Mouse (Mus musculus): ENCODE measurements around the gene Ntm. TPM values are rescaled to one million over a fixed set of nuclear protein-coding genes. Genes with fewer than 3 reads are reported as not detected.

Gene Ntm
- total and polyA plus RNA-seq, 3 experiments: 1.6 to 1.9 (median 1.8) TPM

DNA sequence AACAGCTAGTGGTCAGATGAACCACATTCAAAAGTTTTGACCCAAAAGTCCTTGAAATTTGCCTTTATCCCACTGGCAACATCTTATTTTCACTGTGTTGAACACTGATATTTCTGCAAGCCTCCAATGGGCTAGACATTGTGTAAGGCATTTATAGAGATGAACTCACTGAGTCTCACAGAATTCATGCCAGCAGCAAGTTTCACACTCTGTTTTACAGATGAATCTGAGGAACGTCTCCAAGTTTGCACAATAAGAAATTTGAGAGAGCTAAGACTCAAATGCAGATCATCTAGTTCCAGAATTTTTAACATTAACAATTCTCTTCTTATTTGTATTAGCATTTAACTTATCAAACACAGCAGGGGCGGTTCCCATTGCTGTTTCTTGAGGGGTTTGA lies 203.9 kb downstream of the Ntm start:
- H3K4me3 ChIP-seq: no peak overlapping the region
- 81% methylated on average over 2 of the region's 2 CpGs for WGBS
- TF ChIP-seq CTCF (IDR thresholded peaks at IDR 0.05) (no peak), POLR2A (IDR thresholded peaks at IDR 0.05; ENCODE audit: insufficient read depth, low read depth, low read length) (no peak), EP300 (IDR thresholded peaks at IDR 0.05; ENCODE audit: insufficient read depth, low read depth, low read length) (no peak)
- no peak overlapping the region for H3K27ac ChIP-seq
- no peaks in the 10 kb centered on the region for H3K79me2 ChIP-seq (replicated peaks; ENCODE audit: control insufficient read depth, insufficient read depth, low read length)
- H3K27me3 ChIP-seq (ENCODE audit: control insufficient read depth, insufficient read depth, low read length): no peaks in the 10 kb centered on the region
- H3K36me3 ChIP-seq (ENCODE audit: control insufficient read depth, insufficient read depth, low read length): no peaks in the 10 kb centered on the region
- no peak for DNase-seq
- intact Hi-C loops (cut with DNase I): loop anchor here (10.0 kb wide), 1 partner anchor 506 kb away; no protein-coding TSS in a partner anchor
- no peak overlapping the region for H3K9ac ChIP-seq (ENCODE audit: low read depth, low read length)
- no peaks in the 10 kb centered on the region for H3K4me1 ChIP-seq (ENCODE audit: control insufficient read depth, insufficient read depth, low read length)

DNA sequence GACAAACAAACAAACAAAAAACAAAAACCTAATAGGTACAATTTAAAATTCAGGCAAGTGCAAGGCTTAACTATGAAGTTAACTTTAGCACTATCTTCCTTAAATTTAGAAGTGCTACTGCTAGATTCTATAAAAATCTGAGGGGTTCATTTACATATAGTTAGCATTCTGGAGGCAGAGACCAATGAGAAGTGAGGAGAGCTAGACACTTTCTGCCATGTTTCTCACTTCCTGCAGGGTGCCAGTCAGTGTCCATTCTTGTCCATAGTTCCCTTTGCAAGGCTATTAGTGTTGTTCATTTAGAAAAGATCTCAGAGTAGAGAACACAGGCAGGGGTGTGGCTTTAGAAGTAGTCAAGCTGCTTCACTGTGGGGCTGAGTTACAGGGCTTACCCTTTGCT lies 208.6 kb downstream of the Ntm start:
- Histone ChIP-seq H3K4me3 (no peak overlapping the region), H3K4me1 (ENCODE audit: control insufficient read depth, insufficient read depth, low read length) (no peaks in the 10 kb centered on the region), H3K27me3 (ENCODE audit: control insufficient read depth, insufficient read depth, low read length) (no peaks in the 10 kb centered on the region), H3K9ac (ENCODE audit: low read depth, low read length) (no peak overlapping the region), H3K27ac (no peak overlapping the region), H3K36me3 (ENCODE audit: control insufficient read depth, insufficient read depth, low read length) (no peaks in the 10 kb centered on the region), H3K79me2 (replicated peaks; ENCODE audit: control insufficient read depth, insufficient read depth, low read length) (no peaks in the 10 kb centered on the region)
- intact Hi-C loops (cut with DNase I): loop anchor here (10.0 kb wide), 1 partner anchor 510 kb away; no protein-coding TSS in a partner anchor
- TF ChIP-seq POLR2A (IDR thresholded peaks at IDR 0.05; ENCODE audit: insufficient read depth, low read depth, low read length) (no peak), EP300 (IDR thresholded peaks at IDR 0.05; ENCODE audit: insufficient read depth, low read depth, low read length) (no peak), CTCF (IDR thresholded peaks at IDR 0.05) (no peak)
- no peak for DNase-seq

DNA sequence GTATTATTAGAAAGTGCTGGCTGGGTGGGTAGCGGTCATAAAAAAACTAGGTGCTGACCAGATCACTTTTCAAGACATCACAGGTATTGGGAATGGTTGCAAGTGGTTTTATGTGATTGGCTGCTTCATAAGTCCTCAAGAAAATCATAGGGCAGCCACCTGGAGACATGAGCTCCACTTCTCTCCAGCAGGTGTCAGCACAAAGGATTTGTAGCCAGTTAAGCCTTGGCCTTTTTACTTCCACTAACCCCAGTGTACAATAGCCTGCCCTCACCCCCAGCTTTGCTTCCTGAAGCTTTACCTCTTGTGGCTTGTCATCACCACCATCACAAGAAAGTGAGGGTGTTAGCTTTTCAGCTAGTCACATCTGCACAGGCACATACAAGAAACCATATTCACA lies 211.5 kb downstream of the Ntm start:
- DNase-seq: no peak
- WGBS: 52% methylated on average over 1 of the region's 1 CpGs
- Histone ChIP-seq H3K27ac (no peak overlapping the region), H3K36me3 (ENCODE audit: control insufficient read depth, insufficient read depth, low read length) (no peaks in the 10 kb centered on the region), H3K4me1 (ENCODE audit: control insufficient read depth, insufficient read depth, low read length) (no peaks in the 10 kb centered on the region), H3K9ac (ENCODE audit: low read depth, low read length) (no peak overlapping the region), H3K79me2 (replicated peaks; ENCODE audit: control insufficient read depth, insufficient read depth, low read length) (no peaks in the 10 kb centered on the region), H3K4me3 (no peak overlapping the region), H3K27me3 (ENCODE audit: control insufficient read depth, insufficient read depth, low read length) (no peaks in the 10 kb centered on the region)
- intact Hi-C loops (cut with DNase I): loop anchor here (10.0 kb wide), 1 partner anchor 513 kb away; no protein-coding TSS in a partner anchor
- TF ChIP-seq CTCF (IDR thresholded peaks at IDR 0.05): peak; percentile 49
- TF ChIP-seq EP300 (IDR thresholded peaks at IDR 0.05; ENCODE audit: insufficient read depth, low read depth, low read length): no peak
- no peak for TF ChIP-seq POLR2A (IDR thresholded peaks at IDR 0.05; ENCODE audit: insufficient read depth, low read depth, low read length)

DNA sequence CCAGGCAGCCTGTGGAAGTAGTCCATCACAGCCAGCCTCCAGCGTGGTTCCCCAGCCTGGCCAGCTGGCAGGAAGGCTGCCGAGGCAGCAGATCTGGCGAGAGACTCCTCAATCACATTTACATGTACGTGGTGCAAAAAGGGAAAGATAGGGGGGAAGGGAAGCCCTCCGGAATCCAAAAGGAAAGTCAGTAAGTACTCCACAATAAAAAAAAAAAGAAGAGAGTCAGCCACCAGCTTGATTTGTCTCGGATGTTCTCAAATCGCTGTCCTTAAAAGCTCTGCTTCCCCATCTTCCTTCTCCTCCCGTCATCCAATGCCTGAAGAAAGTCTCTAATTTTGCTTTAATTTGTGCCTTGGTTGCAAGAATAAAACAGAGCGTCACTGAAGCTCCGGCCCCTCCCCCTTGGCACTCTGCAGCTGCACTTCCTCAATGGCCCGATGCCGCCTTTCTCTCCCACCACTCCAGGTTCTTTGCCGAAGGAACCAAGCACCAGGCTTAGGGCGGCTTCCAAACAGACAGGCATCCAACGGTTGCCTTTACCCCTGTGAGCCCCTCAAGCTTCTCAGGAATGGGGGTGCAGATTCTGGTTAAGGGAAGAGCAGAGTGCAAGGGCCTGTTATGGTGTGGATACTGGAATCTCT lies 212.4 kb downstream of the Ntm start:
- TF ChIP-seq POLR2A (IDR thresholded peaks at IDR 0.05; ENCODE audit: insufficient read depth, low read depth, low read length): no peak
- TF ChIP-seq EP300 (IDR thresholded peaks at IDR 0.05; ENCODE audit: insufficient read depth, low read depth, low read length): no peak
- TF ChIP-seq CTCF (IDR thresholded peaks at IDR 0.05): no peak
- intact Hi-C loops (cut with DNase I): loop anchor here (10.0 kb wide), 1 partner anchor 514 kb away; no protein-coding TSS in a partner anchor
- 6% methylated on average over 15 of the region's 15 CpGs for WGBS

DNA sequence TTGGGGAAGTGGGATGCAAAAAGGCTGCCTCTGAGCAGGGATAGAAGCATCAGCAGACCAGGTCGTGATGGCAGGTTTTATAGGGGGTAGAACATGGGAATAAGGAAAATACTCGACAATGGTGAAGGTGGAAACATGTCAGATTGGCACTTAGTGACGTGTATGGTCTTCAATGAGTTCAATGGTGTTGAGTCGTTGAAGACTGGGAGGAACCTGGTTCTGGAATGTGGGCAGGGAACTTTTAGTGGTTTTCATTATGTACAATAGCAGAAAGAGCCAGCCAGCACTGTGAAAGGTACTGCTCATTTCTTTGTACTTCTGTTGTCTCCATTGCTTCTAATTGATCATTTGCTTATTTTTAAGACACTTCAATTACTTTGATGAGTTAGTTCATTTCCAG lies 214.9 kb downstream of the Ntm start:
- Histone ChIP-seq H3K27me3 (ENCODE audit: control insufficient read depth, insufficient read depth, low read length) (no peaks in the 10 kb centered on the region), H3K36me3 (ENCODE audit: control insufficient read depth, insufficient read depth, low read length) (no peaks in the 10 kb centered on the region), H3K9ac (ENCODE audit: low read depth, low read length) (no peak overlapping the region), H3K27ac (no peak overlapping the region), H3K4me1 (ENCODE audit: control insufficient read depth, insufficient read depth, low read length) (no peaks in the 10 kb centered on the region), H3K4me3 (no peak overlapping the region), H3K79me2 (replicated peaks; ENCODE audit: control insufficient read depth, insufficient read depth, low read length) (no peaks in the 10 kb centered on the region)
- DNase-seq: no peak
- WGBS: 74% methylated on average over 4 of the region's 4 CpGs
- no peak for TF ChIP-seq CTCF (IDR thresholded peaks at IDR 0.05)
- TF ChIP-seq POLR2A (IDR thresholded peaks at IDR 0.05; ENCODE audit: insufficient read depth, low read depth, low read length): no peak
- TF ChIP-seq EP300 (IDR thresholded peaks at IDR 0.05; ENCODE audit: insufficient read depth, low read depth, low read length): no peak
- intact Hi-C loops (cut with DNase I): no loop called here

More for the DNA sequence above, 212.4 kb downstream of the Ntm start:
- no peaks in the 10 kb centered on the region for H3K79me2 ChIP-seq (replicated peaks; ENCODE audit: control insufficient read depth, insufficient read depth, low read length)
- H3K27me3 ChIP-seq (ENCODE audit: control insufficient read depth, insufficient read depth, low read length): no peaks in the 10 kb centered on the region
- no peaks in the 10 kb centered on the region for H3K36me3 ChIP-seq (ENCODE audit: control insufficient read depth, insufficient read depth, low read length)
- peak overlapping the region; percentile 14; the same call in 1 of the 2 replicates for H3K4me3 ChIP-seq
- no peak overlapping the region for H3K9ac ChIP-seq (ENCODE audit: low read depth, low read length)
- DNase-seq: peak; percentile 25 to 37
- no peak overlapping the region for H3K27ac ChIP-seq
- H3K4me1 ChIP-seq (ENCODE audit: control insufficient read depth, insufficient read depth, low read length): no peaks in the 10 kb centered on the region

DNA sequence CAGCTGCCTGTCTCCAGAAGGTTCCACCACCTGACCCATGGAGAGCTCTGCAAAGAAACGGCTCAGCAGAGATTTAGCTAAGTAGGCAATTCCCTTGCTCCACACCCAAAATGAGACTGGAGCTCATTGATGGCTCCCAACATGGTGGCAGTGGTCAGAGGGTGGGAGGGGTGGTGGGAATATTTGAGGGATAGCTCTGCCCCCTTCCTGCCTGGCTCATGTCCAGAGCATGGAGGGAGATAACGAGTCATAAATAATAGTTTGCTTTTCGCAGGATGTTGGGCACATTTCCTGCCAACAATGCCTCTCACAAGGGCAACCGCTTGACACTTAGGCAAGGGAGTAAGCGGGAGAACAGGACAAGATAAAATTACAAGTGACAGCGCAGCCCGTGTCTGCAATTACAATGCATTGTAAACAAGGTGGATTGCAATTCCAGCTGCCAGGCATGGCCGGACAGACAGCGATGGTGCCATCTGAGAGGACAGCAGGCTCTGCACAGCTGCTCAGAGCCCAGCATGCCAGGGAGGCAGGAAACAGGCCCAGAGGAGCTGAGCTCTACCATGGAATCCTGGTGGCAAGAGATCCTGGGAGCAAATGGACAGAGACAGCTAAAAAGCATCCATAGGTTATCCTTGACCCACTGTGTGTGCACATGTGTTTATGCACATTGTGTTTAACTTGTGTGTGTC lies 224.0 kb downstream of the Ntm start:
- no peak for DNase-seq
- WGBS: 24% methylated on average over 9 of the region's 9 CpGs
- no peak for TF ChIP-seq EP300 (IDR thresholded peaks at IDR 0.05; ENCODE audit: insufficient read depth, low read depth, low read length)
- H3K4me1 ChIP-seq (ENCODE audit: control insufficient read depth, insufficient read depth, low read length): no peaks in the 10 kb centered on the region
- H3K79me2 ChIP-seq (replicated peaks; ENCODE audit: control insufficient read depth, insufficient read depth, low read length): no peaks in the 10 kb centered on the region
- no peaks in the 10 kb centered on the region for H3K27me3 ChIP-seq (ENCODE audit: control insufficient read depth, insufficient read depth, low read length)
- no peak overlapping the region for H3K27ac ChIP-seq
- no peak overlapping the region for H3K9ac ChIP-seq (ENCODE audit: low read depth, low read length)
- no peaks in the 10 kb centered on the region for H3K36me3 ChIP-seq (ENCODE audit: control insufficient read depth, insufficient read depth, low read length)
- no peak overlapping the region for H3K4me3 ChIP-seq
- intact Hi-C loops (cut with DNase I): no loop called here

Data from heart, adult 2 months (tissue).